Mouse (Mus musculus): ENCODE measurements around the gene Gp9. TPM values are rescaled to one million over a fixed set of nuclear protein-coding genes. Genes with fewer than 3 reads are reported as not detected.

The Gp9 gene
- polyA plus RNA-seq, 1 experiment from 2014 or later, result 3.3 TPM

GRCm38 (mm10) chr6:87778294-87779173 lies 662 bp downstream of the Gp9 start:
- Histone ChIP-seq H3K27me3 (ENCODE audit: control insufficient read depth, insufficient read depth, low read length) (no peaks in the 10 kb centered on the region), H3K4me2 (ENCODE audit: low read depth, low read length) (no peak overlapping the region), H3K36me3 (ENCODE audit: control insufficient read depth, insufficient read depth) (no peaks in the 10 kb centered on the region), H3K4me3 (ENCODE audit: low read length) (no peak overlapping the region), H3K9ac (ENCODE audit: low read length) (no peak overlapping the region), H3K4me1 (ENCODE audit: control insufficient read depth, insufficient read depth, low read length) (peaks cover 11% of the 10 kb centered on the region), H3K9me3 (replicated peaks; ENCODE audit: control insufficient read depth, low read length) (no peaks in the 10 kb centered on the region), H3K27ac (ENCODE audit: low read length) (peak overlapping the region; percentile 18; the same call in 1 of the 2 replicates)
- peak; percentile 37 for ATAC-seq (replicated peaks; ENCODE audit: extremely low read depth, insufficient read depth, low FRiP score)
- 47% methylated on average over 11 of the region's 11 CpGs for WGBS

- no peaks in the 10 kb centered on the region for H3K9me3 ChIP-seq (replicated peaks; ENCODE audit: control insufficient read depth, low read length)
- no peak for ATAC-seq (replicated peaks; ENCODE audit: extremely low read depth, insufficient read depth, low FRiP score)
- H3K27ac ChIP-seq (ENCODE audit: low read length), result no peak overlapping the region
- no peak overlapping the region for H3K9ac ChIP-seq (ENCODE audit: low read length)
- H3K4me1 ChIP-seq (ENCODE audit: control insufficient read depth, insufficient read depth, low read length), result peaks cover 11% of the 10 kb centered on the region
- 84% methylated on average over 11 of the region's 11 CpGs for WGBS
- no peak overlapping the region for H3K4me3 ChIP-seq (ENCODE audit: low read length)
- no peaks in the 10 kb centered on the region for H3K27me3 ChIP-seq (ENCODE audit: control insufficient read depth, insufficient read depth, low read length)
- H3K4me2 ChIP-seq (ENCODE audit: low read depth, low read length), result no peak overlapping the region
- no peaks in the 10 kb centered on the region for H3K36me3 ChIP-seq (ENCODE audit: control insufficient read depth, insufficient read depth)
Measured at GRCm38 (mm10) chr6:87779174-87780165, 1.6 kb downstream of the Gp9 start.

- no peak overlapping the region for H3K4me3 ChIP-seq (ENCODE audit: low read length)
- ATAC-seq (replicated peaks; ENCODE audit: extremely low read depth, insufficient read depth, low FRiP score), result no peak
- no peak overlapping the region for H3K27ac ChIP-seq (ENCODE audit: low read length)
- no peaks in the 10 kb centered on the region for H3K36me3 ChIP-seq (ENCODE audit: control insufficient read depth, insufficient read depth)
- no peaks in the 10 kb centered on the region for H3K9me3 ChIP-seq (replicated peaks; ENCODE audit: control insufficient read depth, low read length)
- no peaks in the 10 kb centered on the region for H3K27me3 ChIP-seq (ENCODE audit: control insufficient read depth, insufficient read depth, low read length)
- H3K4me2 ChIP-seq (ENCODE audit: low read depth, low read length), result no peak overlapping the region
- WGBS, result 74% methylated on average over 10 of the region's 10 CpGs
- H3K9ac ChIP-seq (ENCODE audit: low read length), result no peak overlapping the region
- H3K4me1 ChIP-seq (ENCODE audit: control insufficient read depth, insufficient read depth, low read length), result peaks cover 11% of the 10 kb centered on the region
Measured at GRCm38 (mm10) chr6:87780546-87781301, 2.9 kb downstream of the Gp9 start.

- H3K4me2 ChIP-seq (ENCODE audit: low read depth, low read length), result no peak overlapping the region
- WGBS, result 45% methylated on average over 8 of the region's 8 CpGs
- no peak overlapping the region for H3K27ac ChIP-seq (ENCODE audit: low read length)
- peaks cover 7% of the 10 kb centered on the region for H3K4me1 ChIP-seq (ENCODE audit: control insufficient read depth, insufficient read depth, low read length)
- no peak overlapping the region for H3K4me3 ChIP-seq (ENCODE audit: low read length)
- no peaks in the 10 kb centered on the region for H3K9me3 ChIP-seq (replicated peaks; ENCODE audit: control insufficient read depth, low read length)
- no peak overlapping the region for H3K9ac ChIP-seq (ENCODE audit: low read length)
- H3K27me3 ChIP-seq (ENCODE audit: control insufficient read depth, insufficient read depth, low read length), result no peaks in the 10 kb centered on the region
- H3K36me3 ChIP-seq (ENCODE audit: control insufficient read depth, insufficient read depth), result no peaks in the 10 kb centered on the region
- no peak for ATAC-seq (replicated peaks; ENCODE audit: extremely low read depth, insufficient read depth, low FRiP score)
Measured at GRCm38 (mm10) chr6:87784033-87784432, 6.2 kb downstream of the Gp9 start.

- Histone ChIP-seq H3K9ac (ENCODE audit: low read length) (no peak overlapping the region), H3K36me3 (ENCODE audit: control insufficient read depth, insufficient read depth) (no peaks in the 10 kb centered on the region), H3K4me1 (ENCODE audit: control insufficient read depth, insufficient read depth, low read length) (peaks cover 15% of the 10 kb centered on the region), H3K9me3 (replicated peaks; ENCODE audit: control insufficient read depth, low read length) (no peaks in the 10 kb centered on the region), H3K27me3 (ENCODE audit: control insufficient read depth, insufficient read depth, low read length) (no peaks in the 10 kb centered on the region), H3K4me3 (ENCODE audit: low read length) (no peak overlapping the region), H3K4me2 (ENCODE audit: low read depth, low read length) (no peak overlapping the region), H3K27ac (ENCODE audit: low read length) (no peak overlapping the region)
- 78% methylated on average over 5 of the region's 5 CpGs for WGBS
- no peak for ATAC-seq (replicated peaks; ENCODE audit: extremely low read depth, insufficient read depth, low FRiP score)
Measured at GRCm38 (mm10) chr6:87786621-87787020, 8.7 kb downstream of the Gp9 start.

GRCm38 (mm10) chr6:87787108-87787890 lies 9.4 kb downstream of the Gp9 start:
- 75% methylated on average over 6 of the region's 6 CpGs for WGBS
- H3K4me1 ChIP-seq (ENCODE audit: control insufficient read depth, insufficient read depth, low read length), result peaks cover 15% of the 10 kb centered on the region
- no peak overlapping the region for H3K4me2 ChIP-seq (ENCODE audit: low read depth, low read length)
- H3K27me3 ChIP-seq (ENCODE audit: control insufficient read depth, insufficient read depth, low read length), result no peaks in the 10 kb centered on the region
- no peak for ATAC-seq (replicated peaks; ENCODE audit: extremely low read depth, insufficient read depth, low FRiP score)
- no peak overlapping the region for H3K9ac ChIP-seq (ENCODE audit: low read length)
- no peak overlapping the region for H3K27ac ChIP-seq (ENCODE audit: low read length)
- no peaks in the 10 kb centered on the region for H3K9me3 ChIP-seq (replicated peaks; ENCODE audit: control insufficient read depth, low read length)
- H3K4me3 ChIP-seq (ENCODE audit: low read length), result no peak overlapping the region
- peaks cover 2% of the 10 kb centered on the region; the same call in 1 of the 2 replicates for H3K36me3 ChIP-seq (ENCODE audit: control insufficient read depth, insufficient read depth)

- WGBS, result 90% methylated on average over 9 of the region's 9 CpGs
- no peak for ATAC-seq (replicated peaks; ENCODE audit: extremely low read depth, insufficient read depth, low FRiP score)
- no peak overlapping the region for H3K4me3 ChIP-seq (ENCODE audit: low read length)
- H3K9me3 ChIP-seq (replicated peaks; ENCODE audit: control insufficient read depth, low read length), result no peaks in the 10 kb centered on the region
- H3K27me3 ChIP-seq (ENCODE audit: control insufficient read depth, insufficient read depth, low read length), result no peaks in the 10 kb centered on the region
- peaks cover 8% of the 10 kb centered on the region; the same call in 1 of the 2 replicates for H3K36me3 ChIP-seq (ENCODE audit: control insufficient read depth, insufficient read depth)
- H3K9ac ChIP-seq (ENCODE audit: low read length), result no peak overlapping the region
- peaks cover 15% of the 10 kb centered on the region for H3K4me1 ChIP-seq (ENCODE audit: control insufficient read depth, insufficient read depth, low read length)
- H3K4me2 ChIP-seq (ENCODE audit: low read depth, low read length), result no peak overlapping the region
- no peak overlapping the region for H3K27ac ChIP-seq (ENCODE audit: low read length)
Measured at GRCm38 (mm10) chr6:87788266-87788895, 10.5 kb downstream of the Gp9 start.

All from heart, embryonic 16.5 days (tissue).